Mouse (Mus musculus): ENCODE results near the gene Ildr1. TPM values are rescaled to one million over a fixed set of nuclear protein-coding genes. Genes with fewer than 3 reads are reported as not detected.

The Ildr1 gene
- polyA plus RNA-seq, 1 experiment from 2014 or later, result 0.13 TPM

DNA sequence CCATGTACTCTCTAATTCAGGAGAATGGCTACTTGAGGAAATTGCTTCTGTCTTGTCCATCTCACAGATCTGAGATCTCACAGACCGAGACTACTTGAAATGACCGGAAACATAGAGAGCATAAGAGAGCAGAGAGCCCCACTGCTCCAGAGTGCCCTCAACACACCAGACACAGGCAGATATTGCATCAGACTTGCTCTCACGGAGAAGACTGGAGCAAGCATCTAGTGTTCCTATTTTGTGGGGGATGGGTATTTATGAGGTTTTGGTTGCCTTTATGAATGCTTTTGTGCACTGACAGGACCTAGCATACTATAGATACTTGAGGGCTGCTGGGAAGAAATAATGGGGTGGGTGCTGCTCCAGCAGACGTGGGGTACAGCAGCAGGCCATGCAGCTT lies 20.6 kb upstream of the Ildr1 start:
- Histone ChIP-seq H3K4me3 (replicated peaks) (no peak overlapping the region), H3K36me3 (no peaks in the 10 kb centered on the region), H3K27me3 (no peaks in the 10 kb centered on the region), H3K9me3 (replicated peaks) (no peaks in the 10 kb centered on the region), H3K9ac (no peak overlapping the region), H3K4me2 (no peak overlapping the region), H3K4me1 (replicated peaks) (no peaks in the 10 kb centered on the region), H3K27ac (no peak overlapping the region)
- no peak for ATAC-seq (ENCODE audit: low read depth)
- DNase-seq, result no peak
- WGBS (ENCODE audit: insufficient replicate concordance), result 51% methylated on average over 4 of the region's 4 CpGs

DNA sequence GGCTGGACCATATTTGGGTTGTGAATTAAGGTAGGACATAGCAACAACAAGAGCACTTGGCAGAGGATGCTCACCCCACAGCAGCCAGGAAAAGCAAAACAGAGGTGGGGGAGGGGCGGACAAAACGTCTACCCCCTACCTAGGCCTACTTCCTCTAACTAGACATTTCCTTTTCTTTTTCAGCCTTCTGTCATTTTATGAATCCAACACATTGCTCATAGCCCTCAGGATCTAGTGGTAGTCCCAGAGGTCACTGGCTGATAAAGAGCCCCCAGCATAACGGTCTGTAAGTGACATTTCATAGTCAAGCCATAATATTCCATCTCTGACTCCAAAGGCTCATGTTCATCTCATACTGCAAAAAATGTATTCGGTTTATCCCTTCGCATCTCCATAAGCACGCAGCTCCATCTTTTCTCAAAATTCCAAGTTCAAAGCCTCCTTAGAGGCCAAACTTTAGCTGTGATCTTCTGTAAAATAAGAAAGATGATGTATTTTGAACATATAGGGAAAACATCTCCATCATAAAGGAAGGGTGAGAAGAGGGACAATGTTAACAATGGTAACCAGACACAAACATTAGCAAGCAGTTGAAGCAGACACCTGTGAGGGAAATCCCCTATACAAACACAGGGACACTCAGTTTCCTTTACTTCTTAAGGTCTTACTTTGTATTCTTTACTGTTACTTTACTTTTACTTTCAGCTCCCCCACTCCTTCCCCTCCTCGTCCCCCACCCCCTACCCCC lies 19.1 kb upstream of the Ildr1 start:
- Histone ChIP-seq H3K27ac (no peak overlapping the region), H3K9ac (no peak overlapping the region), H3K36me3 (no peaks in the 10 kb centered on the region), H3K4me3 (replicated peaks) (no peak overlapping the region), H3K4me2 (no peak overlapping the region), H3K27me3 (no peaks in the 10 kb centered on the region), H3K9me3 (replicated peaks) (no peaks in the 10 kb centered on the region), H3K4me1 (replicated peaks) (no peaks in the 10 kb centered on the region)
- WGBS (ENCODE audit: insufficient replicate concordance), result 47% methylated on average over 7 of the region's 7 CpGs
- DNase-seq (no peak), ATAC-seq (ENCODE audit: low read depth) (no peak)

DNA sequence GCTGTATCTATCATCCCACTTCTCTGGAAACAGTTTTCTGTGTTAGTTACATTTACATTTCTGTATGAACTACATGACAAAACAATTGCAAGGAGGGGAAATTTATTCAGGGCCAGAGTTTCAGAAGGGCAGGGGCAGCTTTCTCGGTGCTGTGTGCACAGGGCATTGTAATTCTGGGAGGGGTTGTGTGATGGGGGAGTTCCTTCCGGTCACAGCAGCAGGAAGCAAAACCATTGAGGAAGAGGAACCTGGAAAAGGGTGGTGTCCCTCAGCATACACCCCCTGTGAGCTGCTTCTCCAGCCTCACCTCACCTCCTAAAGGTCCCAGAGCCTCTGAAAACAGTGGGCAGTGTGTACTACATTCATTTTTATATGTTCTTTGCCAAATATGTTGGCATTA lies 18.5 kb upstream of the Ildr1 start:
- H3K4me3 ChIP-seq (replicated peaks), result no peak overlapping the region
- H3K4me1 ChIP-seq (replicated peaks), result no peaks in the 10 kb centered on the region
- H3K4me2 ChIP-seq, result no peak overlapping the region
- no peaks in the 10 kb centered on the region for H3K27me3 ChIP-seq
- DNase-seq (no peak), ATAC-seq (ENCODE audit: low read depth) (no peak)
- H3K27ac ChIP-seq, result no peak overlapping the region
- no peaks in the 10 kb centered on the region for H3K36me3 ChIP-seq
- H3K9me3 ChIP-seq (replicated peaks), result no peaks in the 10 kb centered on the region
- no peak overlapping the region for H3K9ac ChIP-seq
- WGBS (ENCODE audit: insufficient replicate concordance), result 14% methylated on average over 2 of the region's 2 CpGs

DNA sequence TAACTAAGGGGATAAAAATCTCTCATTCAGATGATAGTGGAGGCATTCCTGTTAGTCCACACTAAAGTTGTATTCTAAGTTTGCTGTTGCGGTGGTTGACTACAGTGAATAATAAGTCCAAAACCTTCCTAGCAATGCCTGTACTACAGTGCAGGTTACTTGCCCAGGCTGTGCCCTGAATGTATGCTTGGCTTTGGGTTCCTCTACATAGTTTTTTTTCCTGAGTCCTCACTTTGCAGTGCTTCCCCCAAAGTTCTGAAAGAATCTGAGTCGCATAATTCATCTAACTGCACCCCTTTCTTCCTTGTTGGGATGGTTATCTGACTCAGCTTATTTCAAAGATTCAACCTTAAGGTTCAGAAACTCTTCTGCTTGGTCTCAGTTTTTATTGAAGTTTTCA lies 17.9 kb upstream of the Ildr1 start:
- no peak for ATAC-seq (ENCODE audit: low read depth)
- Histone ChIP-seq H3K27ac (no peak overlapping the region), H3K36me3 (no peaks in the 10 kb centered on the region), H3K9ac (no peak overlapping the region), H3K27me3 (no peaks in the 10 kb centered on the region), H3K4me1 (replicated peaks) (no peaks in the 10 kb centered on the region), H3K4me2 (no peak overlapping the region), H3K4me3 (replicated peaks) (no peak overlapping the region), H3K9me3 (replicated peaks) (no peaks in the 10 kb centered on the region)
- no peak for DNase-seq
- WGBS (ENCODE audit: insufficient replicate concordance), result 64% methylated on average over 2 of the region's 2 CpGs

DNA sequence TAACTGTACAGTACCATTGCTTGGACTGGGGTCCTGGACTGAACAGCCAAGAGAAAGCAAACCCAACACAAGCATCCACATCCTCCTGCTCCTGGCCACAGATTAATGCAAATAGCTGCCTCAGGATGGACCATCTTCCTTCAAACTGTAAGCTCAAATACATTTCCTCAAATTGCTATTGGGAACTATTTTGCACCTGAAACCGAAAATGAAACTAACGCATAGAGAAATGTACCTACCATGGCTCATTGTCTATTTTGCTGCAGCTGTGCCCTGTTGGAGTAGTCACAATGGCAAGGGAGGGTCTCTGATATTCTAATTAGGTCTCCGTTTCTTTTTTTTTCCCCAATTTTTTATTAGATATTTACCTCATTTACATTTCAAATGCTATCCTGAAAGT lies 11.9 kb upstream of the Ildr1 start:
- Histone ChIP-seq H3K27me3 (no peaks in the 10 kb centered on the region), H3K9ac (no peak overlapping the region), H3K4me1 (replicated peaks) (no peaks in the 10 kb centered on the region), H3K27ac (no peak overlapping the region), H3K9me3 (replicated peaks) (no peaks in the 10 kb centered on the region), H3K4me2 (no peak overlapping the region), H3K36me3 (no peaks in the 10 kb centered on the region), H3K4me3 (replicated peaks) (no peak overlapping the region)
- DNase-seq (no peak), ATAC-seq (ENCODE audit: low read depth) (no peak)
- WGBS (ENCODE audit: insufficient replicate concordance), result 60% methylated on average over 3 of the region's 3 CpGs

DNA sequence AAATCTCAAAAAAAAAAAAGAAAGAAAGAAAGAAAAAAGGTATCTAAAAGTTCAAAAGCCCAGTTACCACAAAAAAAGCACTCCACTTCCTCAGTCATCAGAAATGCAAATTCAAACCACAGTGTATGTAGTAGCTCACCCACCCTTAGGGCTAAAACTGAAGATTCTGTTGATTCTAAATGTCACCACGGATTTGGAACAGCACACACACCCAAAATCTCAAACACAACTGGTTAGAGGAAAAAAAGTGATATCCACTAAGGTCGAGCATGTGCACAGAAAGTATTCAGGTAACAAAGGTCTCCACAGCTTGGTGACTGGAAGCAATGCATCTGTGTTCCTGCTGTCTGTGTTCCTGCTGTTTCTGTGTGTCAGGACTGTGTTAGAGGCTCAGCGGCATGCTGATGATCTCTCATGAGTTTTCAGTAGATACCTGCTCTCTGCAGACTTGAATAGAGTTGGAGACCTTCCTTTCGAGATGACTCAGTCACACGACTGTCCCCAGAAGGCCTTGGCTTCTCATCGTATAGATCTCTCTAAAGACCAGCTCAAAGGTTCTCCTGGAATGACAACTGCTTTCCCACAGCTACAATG lies 9.4 kb upstream of the Ildr1 start:
- no peak overlapping the region for H3K27ac ChIP-seq
- no peak overlapping the region for H3K4me2 ChIP-seq
- 49% methylated on average over 6 of the region's 6 CpGs for WGBS (ENCODE audit: insufficient replicate concordance)
- ATAC-seq (ENCODE audit: low read depth), result no peak
- H3K36me3 ChIP-seq, result no peaks in the 10 kb centered on the region
- H3K9me3 ChIP-seq (replicated peaks), result no peaks in the 10 kb centered on the region
- H3K4me1 ChIP-seq (replicated peaks), result no peaks in the 10 kb centered on the region
- DNase-seq, result no peak
- no peak overlapping the region for H3K9ac ChIP-seq
- H3K27me3 ChIP-seq, result no peaks in the 10 kb centered on the region
- H3K4me3 ChIP-seq (replicated peaks), result no peak overlapping the region

DNA sequence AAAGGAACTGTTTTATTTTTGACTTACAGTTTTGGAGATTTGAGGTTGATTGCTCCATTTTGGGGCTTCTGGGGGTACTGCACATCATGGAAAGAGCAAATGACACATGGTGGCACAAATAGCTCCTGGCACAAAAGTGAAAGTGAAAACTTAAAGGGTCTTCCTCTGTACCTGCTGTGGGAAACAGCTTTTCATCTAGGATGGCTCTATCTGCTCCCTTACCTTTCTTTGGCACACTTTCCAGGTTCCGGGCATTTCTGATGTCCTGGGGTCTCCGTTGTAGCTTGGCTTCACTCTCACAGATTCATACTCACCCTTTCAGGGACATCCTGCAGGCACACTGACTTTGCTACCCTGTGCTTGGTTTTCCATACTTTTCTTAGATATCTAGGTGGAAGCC lies 5.7 kb upstream of the Ildr1 start:
- H3K9me3 ChIP-seq (replicated peaks), result no peaks in the 10 kb centered on the region
- peaks cover 5% of the 10 kb centered on the region for H3K27me3 ChIP-seq
- no peaks in the 10 kb centered on the region for H3K4me1 ChIP-seq (replicated peaks)
- H3K27ac ChIP-seq, result no peak overlapping the region
- 68% methylated on average over 2 of the region's 2 CpGs for WGBS (ENCODE audit: insufficient replicate concordance)
- H3K36me3 ChIP-seq, result no peaks in the 10 kb centered on the region
- H3K9ac ChIP-seq, result no peak overlapping the region
- DNase-seq (no peak), ATAC-seq (ENCODE audit: low read depth) (no peak)
- no peak overlapping the region for H3K4me2 ChIP-seq
- no peak overlapping the region for H3K4me3 ChIP-seq (replicated peaks)

DNA sequence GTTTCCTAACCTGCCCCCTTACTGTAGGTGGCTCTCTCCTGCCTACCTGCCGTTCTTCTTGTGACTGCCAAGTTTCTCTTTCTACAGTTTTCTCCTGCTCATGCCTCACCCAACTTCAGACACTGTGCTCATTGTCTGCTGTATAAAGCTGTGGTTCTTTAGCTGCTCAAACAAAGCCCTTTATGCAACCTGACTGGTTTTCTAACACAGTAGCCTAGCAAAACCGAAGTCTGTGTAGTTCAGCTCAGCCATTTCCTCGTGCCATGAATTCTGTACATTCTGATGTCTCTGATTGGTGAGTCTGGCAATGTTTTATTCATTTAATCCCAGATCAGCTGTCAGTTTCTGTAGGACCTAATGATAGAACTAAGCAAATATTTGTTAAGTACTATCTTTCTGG lies 2.3 kb upstream of the Ildr1 start:
- Histone ChIP-seq H3K27me3 (peaks cover 34% of the 10 kb centered on the region), H3K9me3 (replicated peaks) (no peaks in the 10 kb centered on the region), H3K27ac (no peak overlapping the region), H3K36me3 (no peaks in the 10 kb centered on the region), H3K4me3 (replicated peaks) (no peak overlapping the region), H3K4me2 (no peak overlapping the region), H3K9ac (no peak overlapping the region), H3K4me1 (replicated peaks) (peaks cover 5% of the 10 kb centered on the region; the same call in 1 of the 2 replicates)
- WGBS (ENCODE audit: insufficient replicate concordance), result 63% methylated on average over 3 of the region's 3 CpGs
- DNase-seq (no peak), ATAC-seq (ENCODE audit: low read depth) (no peak)

DNA sequence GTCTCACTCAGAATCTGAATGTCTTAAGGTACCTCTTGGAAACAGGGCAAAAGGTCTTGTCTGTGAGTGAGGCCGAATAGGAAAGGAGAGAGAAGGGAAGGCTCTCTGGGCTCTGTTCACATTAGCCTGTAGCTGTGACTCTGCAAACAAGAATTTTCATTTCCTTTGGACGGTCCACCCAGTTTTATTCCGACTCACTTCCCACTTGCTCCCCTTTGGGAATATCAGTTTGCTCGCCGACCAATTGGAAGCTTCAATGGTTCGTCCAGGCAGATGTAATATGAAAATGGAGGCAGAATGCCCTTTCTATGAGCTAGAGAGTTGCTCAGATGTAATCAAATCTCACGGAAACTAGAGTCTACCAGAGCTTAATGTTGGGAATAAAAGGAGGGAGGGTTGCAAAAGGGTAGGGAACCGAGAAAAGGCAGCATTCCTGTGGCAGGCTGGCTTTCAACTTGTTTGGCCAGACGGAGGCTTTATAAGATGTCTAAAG lies 1.1 kb downstream of the Ildr1 start:
- no peak overlapping the region for H3K4me3 ChIP-seq (replicated peaks)
- H3K27ac ChIP-seq, result no peak overlapping the region
- 54% methylated on average over 9 of the region's 9 CpGs for WGBS (ENCODE audit: insufficient replicate concordance)
- DNase-seq (no peak), ATAC-seq (ENCODE audit: low read depth) (no peak)
- H3K4me2 ChIP-seq, result no peak overlapping the region
- no peaks in the 10 kb centered on the region for H3K36me3 ChIP-seq
- no peaks in the 10 kb centered on the region for H3K9me3 ChIP-seq (replicated peaks)
- H3K27me3 ChIP-seq, result peaks cover 37% of the 10 kb centered on the region
- no peak overlapping the region for H3K9ac ChIP-seq
- peaks cover 5% of the 10 kb centered on the region; the same call in 1 of the 2 replicates for H3K4me1 ChIP-seq (replicated peaks)

DNA sequence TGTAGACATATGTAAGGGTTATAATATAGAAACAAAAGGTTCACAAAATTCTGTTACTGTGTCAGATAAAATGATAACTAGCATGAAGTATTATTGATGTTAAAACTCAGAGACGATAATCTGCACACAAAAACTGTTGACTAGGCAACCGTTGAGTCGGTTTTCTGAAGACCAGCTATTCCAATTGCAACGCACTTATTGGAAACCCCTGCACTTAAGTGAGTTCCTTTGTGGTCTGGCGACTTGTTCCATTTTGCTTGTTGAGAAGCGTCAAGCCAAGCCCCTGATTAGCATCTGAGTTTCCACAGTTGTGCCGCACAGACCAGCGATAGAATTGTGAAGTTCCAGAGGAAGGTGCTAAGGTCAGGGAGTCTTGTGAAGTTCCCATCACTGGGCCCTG lies 3.6 kb downstream of the Ildr1 start:
- no peak overlapping the region for H3K4me2 ChIP-seq
- WGBS (ENCODE audit: insufficient replicate concordance), result 54% methylated on average over 8 of the region's 8 CpGs

DNA sequence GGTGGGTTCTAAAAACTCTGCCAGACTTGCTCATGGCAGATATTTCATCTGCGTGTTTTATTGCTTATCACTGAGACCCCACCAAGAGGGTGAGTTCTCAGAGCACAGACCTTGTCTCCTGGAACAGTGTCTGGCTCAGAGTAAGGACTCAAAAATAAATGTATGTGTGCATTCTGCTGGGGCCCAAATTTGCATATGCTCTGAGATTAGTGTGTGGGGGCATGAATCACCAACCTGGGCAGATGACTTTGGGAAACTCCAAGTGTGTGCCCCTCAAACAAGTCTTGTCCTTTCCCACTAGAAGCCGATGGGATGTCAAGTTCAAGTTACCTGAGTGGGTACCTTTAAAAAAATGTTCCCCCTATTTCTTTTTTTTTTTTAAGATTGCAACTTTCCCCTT lies 6.7 kb downstream of the Ildr1 start:
- no peak for DNase-seq
- no peak overlapping the region for H3K27ac ChIP-seq
- H3K9ac ChIP-seq, result no peak overlapping the region
- no peaks in the 10 kb centered on the region for H3K36me3 ChIP-seq
- no peak overlapping the region for H3K4me3 ChIP-seq (replicated peaks)
- WGBS (ENCODE audit: insufficient replicate concordance), result 58% methylated on average over 2 of the region's 2 CpGs
- no peak overlapping the region for H3K4me2 ChIP-seq
- no peak for ATAC-seq (ENCODE audit: low read depth)
- H3K27me3 ChIP-seq, result peaks cover 9% of the 10 kb centered on the region; the same call in 1 of the 2 replicates
- no peaks in the 10 kb centered on the region for H3K4me1 ChIP-seq (replicated peaks)
- no peaks in the 10 kb centered on the region for H3K9me3 ChIP-seq (replicated peaks)

More for the DNA sequence above, 3.6 kb downstream of the Ildr1 start:
- DNase-seq (no peak), ATAC-seq (ENCODE audit: low read depth) (no peak)
- peaks cover 5% of the 10 kb centered on the region; the same call in 1 of the 2 replicates for H3K4me1 ChIP-seq (replicated peaks)
- H3K27me3 ChIP-seq, result peaks cover 37% of the 10 kb centered on the region
- H3K27ac ChIP-seq, result no peak overlapping the region
- H3K9me3 ChIP-seq (replicated peaks), result no peaks in the 10 kb centered on the region
- H3K4me3 ChIP-seq (replicated peaks), result no peak overlapping the region
- H3K36me3 ChIP-seq, result no peaks in the 10 kb centered on the region
- no peak overlapping the region for H3K9ac ChIP-seq

Measured in liver, embryonic 13.5 days (tissue).